Mouse (Mus musculus) lung, embryonic 16.5 days (tissue): ENCODE measurements around the gene Cdkl3. TPM values are rescaled to one million over a fixed set of nuclear protein-coding genes. Genes with fewer than 3 reads are reported as not detected.
A peak's percentile ranks its signal among the peaks of the same experiment; 100 is the strongest.

Source experiments
- ATAC-seq: fragments of 200-750 bp; cut with Nextera tagmentation; 2 replicates; pipeline ENCODE4 v1.8.0; 2017; ENCODE audit warnings: low read depth, mild to moderate bottlenecking, moderate library complexity
- H3K27ac ChIP-seq: fragments of 300-500 bp; sonication (generic); 2 replicates; pipeline ENCODE4 v1.5.1; 2014; ENCODE audit warnings: mild to moderate bottlenecking, control low read depth, low read length
- H3K27me3 ChIP-seq: fragments of 300-500 bp; sonication (generic); 2 replicates; pipeline ENCODE4 v1.6.1; 2014; ENCODE audit warnings: low read depth, low read length, mixed read lengths; ENCODE audit not compliant: control insufficient read depth, insufficient read depth
- H3K36me3 ChIP-seq: fragments of 300-500 bp; sonication (generic); 2 replicates; pipeline ENCODE4 v1.6.1; 2014; ENCODE audit warnings: low read length; ENCODE audit not compliant: control insufficient read depth, insufficient read depth
- H3K4me1 ChIP-seq: fragments of 300-500 bp; sonication (generic); replicated peaks from 2 replicates; pipeline ENCODE4 v1.6.1; 2014; ENCODE audit warnings: low read length, mixed read lengths; ENCODE audit not compliant: control insufficient read depth, insufficient read depth
- H3K4me2 ChIP-seq: fragments of 300-500 bp; sonication (generic); 2 replicates; pipeline ENCODE4 v1.6.1; 2014; ENCODE audit warnings: low read depth, low read length, control low read depth
- H3K4me3 ChIP-seq: fragments of 300-500 bp; sonication (generic); 2 replicates; pipeline ENCODE4 v1.5.1; 2014; ENCODE audit warnings: mild to moderate bottlenecking, low read length, control low read depth
- H3K9ac ChIP-seq: fragments of 300-500 bp; sonication (generic); 2 replicates; pipeline ENCODE4 v1.6.1; 2014; ENCODE audit warnings: low read length, control low read depth
- H3K9me3 ChIP-seq: fragments of 300-500 bp; sonication (generic); 2 replicates; pipeline ENCODE4 v1.6.1; 2016; ENCODE audit warnings: low read length; ENCODE audit not compliant: control insufficient read depth
- WGBS: fragments of 180-500 bp; shearing (Covaris S2); extraction: QIAGEN DNeasy Blood & Tissue Kit; methylation state at CpG from one replicate; pipeline ENCODE4 v1.1.7; 2014; 5-methylcytosine and 5-hydroxymethylcytosine counted together
- polyA plus RNA-seq: library from polyadenylated mRNA; unstranded; fragments of >200 nt; fragmentation: Nextera tagmentation; extraction: Ambion mirVana; gene quantifications from 2 replicates; pipeline ENCODE4 v1.2.1, GENCODE M21; 2015

Cdkl3 gene
- polyA plus RNA-seq = 7.8 and 9.4 TPM in 2 replicates

DNA sequence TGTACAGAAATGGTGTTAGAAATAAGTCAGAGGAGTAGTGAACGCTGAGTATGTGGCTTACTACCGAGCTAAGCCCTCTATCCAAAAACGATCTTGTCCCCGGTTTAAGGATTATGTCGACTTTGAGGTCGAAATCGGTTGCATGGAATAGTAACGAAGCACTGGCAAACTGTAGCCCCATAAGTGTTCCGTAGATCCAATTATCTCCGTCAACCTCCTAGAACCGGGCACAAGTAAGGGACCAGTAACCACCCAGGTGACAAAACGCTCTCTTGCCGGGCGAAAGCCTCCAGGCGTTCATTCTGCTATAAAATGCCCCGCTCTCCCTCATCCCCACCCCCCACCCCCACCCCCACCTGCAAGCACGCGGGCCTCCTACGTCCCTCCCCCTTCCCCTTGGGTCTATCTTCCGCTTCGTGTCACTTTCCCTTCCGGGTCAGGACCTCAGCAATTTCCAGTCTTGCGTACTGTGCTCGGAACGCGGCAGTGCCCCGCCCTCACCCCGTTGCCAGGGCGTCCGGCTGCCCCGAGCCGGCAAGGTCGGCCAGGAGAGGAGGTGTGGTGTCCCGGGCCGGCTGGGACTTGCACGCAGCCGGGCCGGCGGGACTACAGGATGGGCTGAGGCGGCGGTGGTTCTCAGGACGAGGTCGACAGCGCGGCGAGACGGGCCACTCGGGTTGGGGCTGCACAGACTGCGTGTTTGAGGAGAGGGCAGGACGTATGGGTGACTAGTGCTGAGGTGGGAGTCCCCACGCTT is at the start of gene Cdkl3:
Cdkl3 (plus strand) TSS at position 450 of the 757 bp plus-strand sequence.
- no peaks in the 10 kb centered on the region for H3K9me3 ChIP-seq
- H3K9ac ChIP-seq = peak within 1 kb of the TSS; percentile 77
- H3K27me3 ChIP-seq = no peaks in the 10 kb centered on the region
- peaks cover 12% of the 10 kb centered on the region for H3K4me1 ChIP-seq
- H3K36me3 ChIP-seq = no peaks in the 10 kb centered on the region
- H3K27ac ChIP-seq = peak within 1 kb of the TSS; percentile 93
- under 1% methylated on average over 51 of the region's 51 CpGs for WGBS
- peak; percentile 92 for ATAC-seq
- H3K4me2 ChIP-seq = peak within 1 kb of the TSS; percentile 72
- H3K4me3 ChIP-seq = peak within 1 kb of the TSS; percentile 76

DNA sequence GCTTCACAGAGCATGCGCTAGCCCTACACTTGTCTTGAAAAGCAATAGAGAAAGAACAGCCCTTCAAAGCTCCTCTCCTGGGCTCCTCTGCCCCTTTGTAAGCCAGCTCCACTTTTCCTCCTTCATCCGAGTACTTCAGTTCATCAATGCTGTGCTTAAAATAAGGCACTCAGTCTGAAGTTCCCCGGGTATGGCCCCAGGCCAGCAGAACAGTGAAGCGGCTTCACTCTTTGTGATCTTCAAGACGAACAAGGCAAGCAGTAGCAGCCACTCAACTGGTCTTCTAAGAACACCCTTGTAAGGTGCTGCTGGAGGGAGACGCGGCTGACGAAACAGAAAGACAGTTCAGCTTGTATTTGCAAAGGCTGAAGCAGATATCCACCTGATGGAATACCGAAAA is 47.9 kb upstream of the Cdkl3 start:
- H3K9me3 ChIP-seq = no peaks in the 10 kb centered on the region
- no peaks in the 10 kb centered on the region for H3K4me1 ChIP-seq
- peak overlapping the region; percentile 13; the same call in 1 of the 2 replicates for H3K4me2 ChIP-seq
- ATAC-seq = no peak
- no peak overlapping the region for H3K27ac ChIP-seq
- H3K36me3 ChIP-seq = no peaks in the 10 kb centered on the region
- H3K4me3 ChIP-seq = no peak overlapping the region
- WGBS = 48% methylated on average over 9 of the region's 9 CpGs
- H3K9ac ChIP-seq = no peak overlapping the region
- H3K27me3 ChIP-seq = no peaks in the 10 kb centered on the region

DNA sequence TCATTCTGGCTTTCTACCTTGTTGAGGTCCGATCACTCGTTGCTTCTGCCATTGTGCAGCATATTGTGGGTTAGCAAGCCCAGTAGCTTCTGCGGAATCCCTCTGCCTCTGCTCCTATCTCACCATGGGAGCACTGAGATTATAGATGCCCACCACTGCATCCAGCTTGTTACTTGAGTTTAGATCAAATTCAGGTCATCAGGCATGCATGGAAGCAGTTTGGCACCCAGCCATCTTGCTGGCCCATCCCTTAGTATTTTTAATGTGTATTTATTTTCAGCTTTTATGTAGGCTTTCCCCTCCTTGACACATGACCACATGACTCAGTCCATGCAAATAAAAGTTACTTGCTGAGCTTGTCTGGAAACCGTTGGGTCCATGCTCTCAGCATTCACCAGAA is 46.3 kb upstream of the Cdkl3 start:
- no peaks in the 10 kb centered on the region for H3K27me3 ChIP-seq
- whole genome bisulfite sequencing = 75% methylated on average over 4 of the region's 4 CpGs
- H3K36me3 ChIP-seq = no peaks in the 10 kb centered on the region
- H3K9ac ChIP-seq = no peak overlapping the region
- no peak overlapping the region for H3K4me2 ChIP-seq
- H3K4me1 ChIP-seq = no peaks in the 10 kb centered on the region
- no peak for ATAC-seq
- no peak overlapping the region for H3K27ac ChIP-seq
- H3K4me3 ChIP-seq = no peak overlapping the region
- no peaks in the 10 kb centered on the region for H3K9me3 ChIP-seq

DNA sequence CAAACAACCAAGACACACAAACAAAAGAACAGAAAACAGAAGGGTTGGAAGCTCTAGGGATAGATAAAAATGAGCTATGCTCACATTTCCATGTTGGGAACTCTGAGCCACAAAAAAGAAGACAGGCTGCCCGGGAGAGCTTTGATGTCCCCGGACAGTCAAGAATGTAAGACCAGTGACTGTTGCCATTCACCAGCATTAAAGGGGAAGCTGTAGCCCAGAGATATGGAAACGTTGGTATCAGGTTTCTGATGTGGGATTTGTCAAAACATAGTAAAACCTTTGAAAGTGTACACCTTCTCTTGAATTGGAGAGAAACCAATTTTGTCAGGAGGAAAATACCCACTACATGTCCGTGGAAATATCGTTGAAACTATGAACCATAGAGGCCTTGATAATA is 44.5 kb upstream of the Cdkl3 start:
- no peak overlapping the region for H3K4me3 ChIP-seq
- H3K27me3 ChIP-seq = no peaks in the 10 kb centered on the region
- no peak overlapping the region for H3K9ac ChIP-seq
- H3K9me3 ChIP-seq = no peaks in the 10 kb centered on the region
- H3K27ac ChIP-seq = no peak overlapping the region
- 84% methylated on average over 5 of the region's 5 CpGs for WGBS
- no peaks in the 10 kb centered on the region for H3K4me1 ChIP-seq
- no peak overlapping the region for H3K4me2 ChIP-seq
- H3K36me3 ChIP-seq = no peaks in the 10 kb centered on the region
- no peak for ATAC-seq

DNA sequence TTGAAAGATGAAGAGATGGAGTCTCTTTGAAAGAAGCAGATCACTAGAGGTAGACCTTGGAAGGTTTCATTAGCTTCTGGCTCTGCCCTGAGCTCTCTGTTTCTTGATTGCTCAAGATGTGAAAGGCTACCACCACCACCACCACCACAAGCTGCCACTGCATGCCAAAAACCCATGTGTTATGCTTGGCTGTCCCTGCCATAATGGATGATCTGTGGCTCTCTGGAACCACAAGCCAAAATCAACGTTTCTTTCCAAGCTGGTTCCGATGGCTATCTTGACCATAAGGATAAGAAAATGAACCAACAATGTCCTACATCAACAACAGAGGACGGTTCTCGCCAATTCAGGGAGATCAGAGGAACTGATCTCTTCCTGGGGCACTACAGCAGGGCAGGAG is 44.0 kb upstream of the Cdkl3 start:
- Histone ChIP-seq H3K4me1 (no peaks in the 10 kb centered on the region), H3K9ac (no peak overlapping the region), H3K27me3 (no peaks in the 10 kb centered on the region), H3K4me3 (no peak overlapping the region), H3K9me3 (no peaks in the 10 kb centered on the region), H3K4me2 (no peak overlapping the region), H3K27ac (no peak overlapping the region), H3K36me3 (no peaks in the 10 kb centered on the region)
- no peak for ATAC-seq
- WGBS = 88% methylated on average over 4 of the region's 4 CpGs

DNA sequence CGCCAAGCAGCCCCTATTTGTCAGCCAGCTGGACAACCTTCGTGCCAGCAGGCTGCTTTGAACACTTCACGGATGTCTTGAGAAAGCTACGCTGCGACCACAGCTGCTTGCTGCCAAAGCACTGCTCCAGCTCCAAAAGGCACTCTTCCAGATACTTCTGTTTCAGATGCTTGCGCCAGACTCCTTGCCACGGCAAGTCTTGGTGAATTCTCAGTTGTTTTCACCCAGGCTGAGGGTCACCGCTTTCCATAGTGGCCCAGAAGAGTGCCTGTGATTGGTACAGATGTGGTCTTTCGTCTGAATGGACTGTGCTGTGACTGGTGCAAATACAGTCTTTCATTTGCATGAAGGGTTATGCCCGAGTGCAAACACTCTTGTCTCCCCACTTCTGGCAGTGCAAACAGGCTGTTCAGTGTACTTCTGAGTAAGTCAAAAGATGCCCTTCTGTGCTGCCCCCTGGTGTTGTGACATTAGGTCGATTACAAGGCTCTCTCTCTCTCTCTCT is 43.0 kb upstream of the Cdkl3 start:
- no peaks in the 10 kb centered on the region for H3K27me3 ChIP-seq
- no peak overlapping the region for H3K9ac ChIP-seq
- 32% methylated on average over 11 of the region's 11 CpGs for WGBS
- H3K9me3 ChIP-seq = no peaks in the 10 kb centered on the region
- no peak overlapping the region for H3K4me2 ChIP-seq
- no peak overlapping the region for H3K4me3 ChIP-seq
- peak overlapping the region; percentile 74 for H3K27ac ChIP-seq
- peak; percentile 91 for ATAC-seq
- no peaks in the 10 kb centered on the region for H3K4me1 ChIP-seq
- H3K36me3 ChIP-seq = no peaks in the 10 kb centered on the region

DNA sequence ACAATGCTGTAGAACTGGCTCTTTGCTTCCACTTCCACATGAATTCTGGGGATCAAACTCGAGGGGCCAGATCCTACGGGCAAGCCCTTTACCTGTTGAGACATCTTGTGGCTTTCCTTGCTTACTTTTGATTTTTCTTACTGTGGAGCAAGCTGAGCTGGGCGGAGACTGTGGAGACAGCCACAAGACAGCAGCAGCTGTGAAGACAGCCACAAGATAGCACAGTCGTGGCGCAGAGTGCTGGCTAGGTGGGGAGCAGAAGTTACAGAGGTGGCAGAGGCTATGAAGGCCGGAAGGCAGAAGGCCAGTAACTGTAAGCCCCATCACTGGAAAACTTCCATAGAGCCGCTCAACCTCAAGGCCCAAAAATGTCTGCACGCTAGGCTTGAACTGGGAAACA is 42.3 kb upstream of the Cdkl3 start:
- H3K27me3 ChIP-seq = no peaks in the 10 kb centered on the region
- no peak overlapping the region for H3K4me3 ChIP-seq
- no peak overlapping the region for H3K4me2 ChIP-seq
- no peak overlapping the region for H3K27ac ChIP-seq
- H3K9me3 ChIP-seq = no peaks in the 10 kb centered on the region
- no peaks in the 10 kb centered on the region for H3K4me1 ChIP-seq
- 82% methylated on average over 8 of the region's 8 CpGs for WGBS
- H3K36me3 ChIP-seq = no peaks in the 10 kb centered on the region
- no peak for ATAC-seq
- no peak overlapping the region for H3K9ac ChIP-seq

DNA sequence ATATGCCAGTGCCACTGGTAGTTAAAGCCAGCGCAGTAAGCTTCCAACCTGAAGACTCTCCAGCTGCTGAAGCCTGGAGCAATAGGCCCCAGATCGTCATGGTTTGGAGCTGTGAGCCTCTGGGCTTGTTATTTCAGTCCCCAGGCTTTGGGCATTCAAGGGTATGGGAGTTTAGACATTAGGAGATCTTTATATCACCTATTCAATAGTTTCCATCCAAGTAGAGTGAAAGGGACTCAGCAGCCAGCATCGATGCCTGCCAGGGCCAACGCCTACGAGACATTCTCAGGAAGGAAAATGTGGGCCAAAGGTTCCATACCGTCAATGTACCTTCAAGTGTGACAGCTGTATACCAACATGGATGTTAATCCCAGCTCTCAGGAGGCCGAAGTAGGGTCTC is 41.7 kb upstream of the Cdkl3 start:
- no peaks in the 10 kb centered on the region for H3K9me3 ChIP-seq
- no peaks in the 10 kb centered on the region for H3K4me1 ChIP-seq
- no peaks in the 10 kb centered on the region for H3K27me3 ChIP-seq
- no peak overlapping the region for H3K4me3 ChIP-seq
- no peak overlapping the region for H3K4me2 ChIP-seq
- H3K9ac ChIP-seq = no peak overlapping the region
- no peak overlapping the region for H3K27ac ChIP-seq
- no peaks in the 10 kb centered on the region for H3K36me3 ChIP-seq
- 90% methylated on average over 7 of the region's 7 CpGs for WGBS
- ATAC-seq = no peak

DNA sequence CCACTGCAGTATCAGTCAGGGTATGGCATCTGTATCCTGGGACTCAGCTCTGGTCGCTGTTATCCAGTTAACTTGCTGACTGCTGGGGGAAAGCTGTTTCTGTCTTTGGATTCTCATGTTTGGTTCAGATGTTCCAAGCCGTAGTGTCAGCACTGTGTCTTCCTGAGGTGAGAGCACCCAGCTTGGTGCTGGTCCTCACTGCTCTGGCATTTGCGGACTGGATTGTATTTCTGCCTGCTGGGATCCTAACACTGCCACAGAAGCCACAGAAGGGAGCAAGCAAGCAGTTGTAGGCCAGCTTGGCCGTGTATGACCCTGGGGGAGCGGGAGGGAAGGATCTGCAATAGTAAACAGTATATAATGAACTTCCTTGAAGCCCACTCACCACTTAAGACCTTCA is 37.4 kb upstream of the Cdkl3 start:
- no peak overlapping the region for H3K4me3 ChIP-seq
- H3K9me3 ChIP-seq = no peaks in the 10 kb centered on the region
- ATAC-seq = no peak
- no peak overlapping the region for H3K27ac ChIP-seq
- H3K4me1 ChIP-seq = peaks cover 10% of the 10 kb centered on the region
- no peak overlapping the region for H3K9ac ChIP-seq
- 75% methylated on average over 5 of the region's 5 CpGs for WGBS
- H3K27me3 ChIP-seq = no peaks in the 10 kb centered on the region
- peaks cover 11% of the 10 kb centered on the region for H3K36me3 ChIP-seq
- H3K4me2 ChIP-seq = no peak overlapping the region
